ENCODE assay signal across 21 mouse cellular contexts in the genomic region with DNA sequence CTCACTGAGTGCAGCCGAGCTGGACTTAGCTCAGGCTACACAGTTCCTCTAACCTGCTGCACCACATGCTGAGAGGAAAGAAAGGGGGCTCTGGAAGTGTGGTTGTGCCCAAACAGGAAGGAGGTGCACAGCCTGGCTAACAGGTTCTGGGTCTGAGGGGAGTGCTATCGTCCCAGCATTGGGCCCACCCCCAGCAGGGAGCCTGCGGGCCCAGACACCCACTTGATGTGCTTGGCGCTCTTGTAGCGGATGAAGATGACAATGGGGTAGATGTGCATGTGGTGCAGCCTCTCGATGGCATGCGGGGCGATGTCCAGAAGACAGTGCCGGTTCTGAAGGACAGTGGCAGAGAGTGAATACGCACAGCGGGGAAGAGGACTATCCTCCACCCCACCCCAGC.
DNase-seq lines count a peak whose midpoint lies in the region; ATAC-seq and TF ChIP-seq lines count a peak whose summit lies in the region.
"Had no signal": no experiment of that assay in that cellular context is flagged by ENCODE, and none has a peak within 500 bp of the region (broad histone marks: within the 10 kb centered on the region; RNA-seq: fewer than 3 reads in every experiment).

No protein-coding gene starts in this region.

- no peak for ATAC-seq in G1E (ENCODE audit: extremely low read depth, insufficient number of reproducible peaks, low FRiP score, poor library complexity, severe bottlenecking)
- no peak for ATAC-seq in cerebellum, adult (ENCODE audit: insufficient number of reproducible peaks, low FRiP score, low TSS enrichment)
- ATAC-seq: forebrain, embryonic 13.5 days; forebrain, embryonic 15.5 days; forebrain, postnatal 0 days had no signal

- H3K4me1 ChIP-seq in ES-Bruce4 (ENCODE audit: control insufficient read depth, insufficient read depth, low read length), result peaks cover 4% of the 10 kb centered on the region
- peaks cover 77% of the 10 kb centered on the region for H3K4me1 ChIP-seq in G1E (ENCODE audit: insufficient read depth, low read depth, low read length)
- H3K4me1 ChIP-seq: embryonic facial prominence, embryonic 10.5 days; embryonic facial prominence, embryonic 12.5 days; forebrain, embryonic 13.5 days; forebrain, embryonic 15.5 days had no signal

- 0 out of 2 replicates have a peak, but pooled peaks have one; percentile 15 for TF ChIP-seq EP300 in ES-Bruce4 (IDR thresholded peaks at IDR 0.05; ENCODE audit: insufficient read depth, low read depth, low read length)

- TF ChIP-seq POLR2A in ES-Bruce4 (IDR thresholded peaks at IDR 0.05; ENCODE audit: insufficient read depth, low read length), result no peak

- H3K9me3 ChIP-seq in ES-Bruce4 (replicated peaks; ENCODE audit: control insufficient read depth, insufficient read depth, low read length, poor library complexity, severe bottlenecking) (no peaks in the 10 kb centered on the region), G1E (replicated peaks) (no peaks in the 10 kb centered on the region)
- H3K9me3 ChIP-seq: embryonic facial prominence, embryonic 10.5 days; embryonic facial prominence, embryonic 12.5 days; forebrain, embryonic 13.5 days; forebrain, embryonic 15.5 days had no signal

- DNase-seq in heart, adult 11 months, result peak; percentile 72
- no peak for DNase-seq in heart, adult 8-10 months (ENCODE audit: low spot score)
- DNase-seq in G1E (ENCODE audit: low spot score) (no peak), ZHBTc4 (ENCODE audit: low read depth, low spot score) (peak; percentile 47)
- no peak for DNase-seq in thymus, postnatal 0 days (ENCODE audit: low spot score)
- DNase-seq in adrenal gland, postnatal 14 days, result no peak
- DNase-seq: adrenal gland, adult 2 months; adrenal gland, postnatal 10 days; B cell, adult 2 months; cerebellum, adult 11-12 months; cerebellum, adult 2 months; cerebellum, adult 9-10 months; cerebellum, postnatal 10 days; cerebellum, postnatal 25 days; forebrain, postnatal 0 days had no signal

- no peak overlapping the region for H3K27ac ChIP-seq in ES-Bruce4 (ENCODE audit: insufficient read depth, low read length)
- H3K27ac ChIP-seq: embryonic facial prominence, embryonic 10.5 days; embryonic facial prominence, embryonic 12.5 days; forebrain, embryonic 13.5 days; forebrain, embryonic 15.5 days had no signal

- no peak overlapping the region for H3K9ac ChIP-seq in ES-Bruce4 (ENCODE audit: low read depth, poor library complexity, severe bottlenecking)
- H3K9ac ChIP-seq: embryonic facial prominence, embryonic 12.5 days; forebrain, embryonic 13.5 days; forebrain, embryonic 15.5 days; forebrain, postnatal 0 days had no signal

- no peaks in the 10 kb centered on the region for H3K36me3 ChIP-seq in ES-Bruce4 (ENCODE audit: control insufficient read depth, insufficient read depth, low read length, poor library complexity, severe bottlenecking)
- H3K36me3 ChIP-seq in G1E (replicated peaks), result peaks cover 50% of the 10 kb centered on the region

- H3K4me3 ChIP-seq in ES-Bruce4 (ENCODE audit: low read depth, low read length), result no peak overlapping the region
- H3K4me3 ChIP-seq in G1E (ENCODE audit: low read depth, low read length), result peak overlapping the region; percentile 33; the same call in 1 of the 2 replicates
- H3K4me3 ChIP-seq: embryonic facial prominence, embryonic 10.5 days; embryonic facial prominence, embryonic 12.5 days; forebrain, embryonic 13.5 days; forebrain, embryonic 15.5 days had no signal

- H3K27me3 ChIP-seq in ES-Bruce4 (ENCODE audit: control insufficient read depth, insufficient read depth, low read length, poor library complexity, severe bottlenecking) (no peaks in the 10 kb centered on the region), G1E (ENCODE audit: insufficient read depth, low read length) (no peaks in the 10 kb centered on the region)
- H3K27me3 ChIP-seq: embryonic facial prominence, embryonic 12.5 days; forebrain, embryonic 13.5 days; forebrain, embryonic 15.5 days had no signal

- no peak for TF ChIP-seq CTCF in ES-Bruce4 (IDR thresholded peaks at IDR 0.05; ENCODE audit: low read depth, low read length)
- TF ChIP-seq CTCF in G1E (IDR thresholded peaks at IDR 0.05; ENCODE audit: low read depth, low read length), result no peak

Comparison
In these comparisons a context has a peak if more than half of its experiments do, and no peak if none do; other contexts are left out.
1. DNase-seq: peak in heart, adult 11 months (single experiment) and ZHBTc4 (single experiment); none in heart, adult 8-10 months (single experiment), G1E (single experiment), thymus, postnatal 0 days (single experiment) and adrenal gland, postnatal 14 days (single experiment).